Mouse (Mus musculus): ENCODE results near the gene Gm2163. TPM values are rescaled to one million over a fixed set of nuclear protein-coding genes. Genes with fewer than 3 reads are reported as not detected.

Gene Gm2163
- polyA plus RNA-seq (2015; fragmentation: Illumina TruSeq; extraction: RNeasy Lipid Tissue Mini Kit (QIAGEN cat#74804); ENCODE audit: insufficient read depth, low replicate concordance), result 0.21 TPM

GRCm38 (mm10) chr4:42466452-42466851 is at the start of gene Gm2163:
TSS of gene Gm2163 (plus strand) at chr4:42466752.

GRCm38 (mm10) chr4:42439078-42439477 is 27.5 kb upstream of the Gm2163 start, which contains the start of gene Gm21586:
TSS of gene Gm21586 (plus strand) at chr4:42439378.

GRCm38 (mm10) chr4:42528075-42528474 is 61.5 kb downstream of the Gm2163 start, which contains the start of gene Fam205a2:
TSS of gene Fam205a2 (minus strand) at chr4:42528175.

GRCm38 (mm10) chr4:42611895-42612294 is 145.3 kb downstream of the Gm2163 start, which contains the start of gene Gm10591:
TSS of gene Gm10591 (plus strand) at chr4:42612195.

GRCm38 (mm10) chr4:42629419-42629818 is 162.9 kb downstream of the Gm2163 start, which contains the start of gene Gm2564:
TSS of gene Gm2564 (plus strand) at chr4:42629719.

Other genes with a start within 250 kb of the Gm2163 start
- gene Gm10600, start 226.1 kb upstream of the Gm2163 start, polyA plus RNA-seq (2015; fragmentation: Illumina TruSeq; extraction: RNeasy Lipid Tissue Mini Kit (QIAGEN cat#74804); ENCODE audit: insufficient read depth, low replicate concordance), result 1.5 TPM
- not detected for gene Ccl21b, start 211.0 kb upstream of the Gm2163 start, polyA plus RNA-seq (2015; fragmentation: Illumina TruSeq; extraction: RNeasy Lipid Tissue Mini Kit (QIAGEN cat#74804); ENCODE audit: insufficient read depth, low replicate concordance)
- not detected for gene Gm21953, start 172.5 kb upstream of the Gm2163 start, polyA plus RNA-seq (2015; fragmentation: Illumina TruSeq; extraction: RNeasy Lipid Tissue Mini Kit (QIAGEN cat#74804); ENCODE audit: insufficient read depth, low replicate concordance)
- gene Fam205a3, start 148.4 kb upstream of the Gm2163 start, polyA plus RNA-seq (2015; fragmentation: Illumina TruSeq; extraction: RNeasy Lipid Tissue Mini Kit (QIAGEN cat#74804); ENCODE audit: insufficient read depth, low replicate concordance), result not detected
- gene Gm21586, start 27.4 kb upstream of the Gm2163 start, polyA plus RNA-seq (2015; fragmentation: Illumina TruSeq; extraction: RNeasy Lipid Tissue Mini Kit (QIAGEN cat#74804); ENCODE audit: insufficient read depth, low replicate concordance), result not detected
- not detected for gene Fam205a2, start 61.4 kb downstream of the Gm2163 start, polyA plus RNA-seq (2015; fragmentation: Illumina TruSeq; extraction: RNeasy Lipid Tissue Mini Kit (QIAGEN cat#74804); ENCODE audit: insufficient read depth, low replicate concordance)
- not detected for gene Gm10591, start 145.4 kb downstream of the Gm2163 start, polyA plus RNA-seq (2015; fragmentation: Illumina TruSeq; extraction: RNeasy Lipid Tissue Mini Kit (QIAGEN cat#74804); ENCODE audit: insufficient read depth, low replicate concordance)
- gene Gm2564, start 163.0 kb downstream of the Gm2163 start, polyA plus RNA-seq (2015; fragmentation: Illumina TruSeq; extraction: RNeasy Lipid Tissue Mini Kit (QIAGEN cat#74804); ENCODE audit: insufficient read depth, low replicate concordance), result 93.8 TPM
- gene Ccl27b, start 188.5 kb downstream of the Gm2163 start, polyA plus RNA-seq (2015; fragmentation: Illumina TruSeq; extraction: RNeasy Lipid Tissue Mini Kit (QIAGEN cat#74804); ENCODE audit: insufficient read depth, low replicate concordance), result not detected
- not detected for gene Il11ra2, start 195.1 kb downstream of the Gm2163 start, polyA plus RNA-seq (2015; fragmentation: Illumina TruSeq; extraction: RNeasy Lipid Tissue Mini Kit (QIAGEN cat#74804); ENCODE audit: insufficient read depth, low replicate concordance)

Measured in spleen, adult 10 weeks (tissue).